Mouse (Mus musculus): ENCODE data around the gene Prpf31.

Gene Prpf31

DNA sequence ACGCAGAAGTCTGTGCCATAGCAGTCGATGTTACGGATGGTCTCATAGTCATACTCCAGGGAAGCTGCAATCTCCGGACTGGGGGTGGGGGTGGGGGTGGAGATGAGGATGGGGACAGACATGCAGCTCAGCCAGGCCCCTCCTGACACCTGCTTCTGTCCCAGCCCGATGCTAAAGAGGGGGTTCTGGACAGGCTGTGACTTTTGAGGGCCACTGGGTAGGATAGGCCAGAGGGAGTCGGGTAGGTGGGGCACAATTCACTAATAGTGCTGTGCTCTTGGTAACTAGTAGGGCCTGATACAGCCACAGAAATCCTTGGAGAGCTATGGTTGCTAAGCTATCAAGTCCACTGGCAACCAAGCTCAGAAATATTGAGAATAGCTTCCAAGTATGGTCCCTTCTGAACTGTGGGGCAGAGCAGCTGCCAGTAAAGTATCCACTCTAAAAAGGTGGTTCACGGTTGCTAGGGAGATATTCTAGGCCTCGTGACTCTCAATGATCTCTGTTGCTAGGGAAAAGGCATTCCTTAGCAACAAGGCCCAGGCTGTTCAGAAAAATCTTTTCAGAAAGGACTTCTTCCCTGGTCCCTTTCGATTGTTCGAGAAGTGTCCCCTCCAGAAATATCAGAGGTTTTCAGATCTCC is 54.2 kb downstream of the Prpf31 start:
- no peak for DNase-seq (ENCODE audit: extremely low read depth, low read depth, low spot score)

GRCm38 (mm10) chr7:3684698-3685097 is 54.9 kb downstream of the Prpf31 start:
- no peak for DNase-seq (ENCODE audit: extremely low read depth, low read depth, low spot score)

GRCm38 (mm10) chr7:3685400-3686187 is 55.8 kb downstream of the Prpf31 start:
- no peak for DNase-seq (ENCODE audit: extremely low read depth, low read depth, low spot score)

DNA sequence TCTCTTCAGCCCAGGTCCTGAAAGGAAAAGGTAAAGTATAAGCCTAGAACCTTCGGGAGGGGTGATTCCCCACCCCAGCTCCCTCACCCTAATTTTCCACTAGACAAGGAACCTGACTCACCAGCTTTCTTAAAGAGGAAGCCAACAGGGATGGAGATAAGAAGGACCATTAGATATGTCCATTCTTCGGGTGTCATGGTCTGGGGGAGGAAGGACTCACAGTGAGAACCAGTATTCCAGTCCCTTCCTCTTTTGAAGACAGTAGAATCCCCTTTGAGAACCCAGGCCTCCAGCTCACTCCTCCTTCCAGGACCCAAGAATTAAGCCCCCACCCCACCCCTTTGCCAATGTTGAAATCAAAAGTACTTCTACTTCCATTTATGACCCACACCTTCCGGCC is 62.1 kb downstream of the Prpf31 start:
- no peak for DNase-seq (ENCODE audit: extremely low read depth, low read depth, low spot score)
